Mouse (Mus musculus) erythroblast, embryonic 14.5 days (primary cell): ENCODE measurements around the gene Fga. TPM values are rescaled to one million over a fixed set of nuclear protein-coding genes. Genes with fewer than 3 reads are reported as not detected.
A peak's percentile ranks its signal among the peaks of the same experiment; 100 is the strongest.

Experiments used
- H3K27me3 ChIP-seq: 2 replicates; pipeline ENCODE4 v1.6.1; 2012; ENCODE audit warnings: inconsistent platforms; ENCODE audit not compliant: control insufficient read depth
- H3K36me3 ChIP-seq: 2 replicates; pipeline ENCODE4 v1.6.1; 2012; ENCODE audit warnings: mild to moderate bottlenecking, inconsistent platforms; ENCODE audit not compliant: control insufficient read depth
- H3K4me1 ChIP-seq: 2 replicates; pipeline ENCODE4 v1.6.1; 2012; ENCODE audit warnings: inconsistent platforms; ENCODE audit not compliant: control insufficient read depth
- H3K4me3 ChIP-seq: replicated peaks from 2 replicates; pipeline ENCODE3; 2012; ENCODE audit warnings: moderate library complexity, mild to moderate bottlenecking, inconsistent platforms
- H3K9me3 ChIP-seq: 2 replicates; pipeline ENCODE4 v1.6.1; 2012; ENCODE audit warnings: low read length, inconsistent platforms, mixed read lengths; ENCODE audit not compliant: control insufficient read depth
- GATA1 ChIP-seq: IDR thresholded peaks from 2 replicates; pipeline ENCODE4 v1.6.1; 2012; ENCODE audit warnings: low read length, inconsistent platforms, mixed read lengths
- TAL1 ChIP-seq: IDR thresholded peaks from 3 replicates; pipeline ENCODE4 v1.6.1; 2012; ENCODE audit warnings: low read length, inconsistent platforms, mixed read lengths
- polyA plus RNA-seq: library from polyadenylated mRNA; stranded (reverse); fragments of >175 nt; gene quantifications from 2 replicates; pipeline ENCODE4 v1.2.3, GENCODE M21; 2012

The Fga gene
- polyA plus RNA-seq, 1 experiment = 0.16 TPM

- Histone ChIP-seq H3K9me3 (no peaks in the 10 kb centered on the region), H3K36me3 (no peaks in the 10 kb centered on the region), H3K4me3 (no peak overlapping the region), H3K27me3 (no peaks in the 10 kb centered on the region), H3K4me1 (no peaks in the 10 kb centered on the region)
- TF ChIP-seq TAL1 = no peak
- no peak for TF ChIP-seq GATA1
Measured at GRCm38 (mm10) chr3:82999995-83000394, 25.9 kb upstream of the Fga start.

- TF ChIP-seq GATA1 (no peak), TAL1 (no peak)
- no peaks in the 10 kb centered on the region for H3K27me3 ChIP-seq
- no peak overlapping the region for H3K4me3 ChIP-seq
- no peaks in the 10 kb centered on the region for H3K9me3 ChIP-seq
- no peaks in the 10 kb centered on the region for H3K4me1 ChIP-seq
- no peaks in the 10 kb centered on the region for H3K36me3 ChIP-seq
Measured at GRCm38 (mm10) chr3:83002191-83002590, 23.7 kb upstream of the Fga start.

- no peaks in the 10 kb centered on the region for H3K36me3 ChIP-seq
- no peaks in the 10 kb centered on the region for H3K27me3 ChIP-seq
- no peak for TF ChIP-seq TAL1
- TF ChIP-seq GATA1 = no peak
- H3K9me3 ChIP-seq = no peaks in the 10 kb centered on the region
- no peak overlapping the region for H3K4me3 ChIP-seq
- no peaks in the 10 kb centered on the region for H3K4me1 ChIP-seq
Measured at GRCm38 (mm10) chr3:83003068-83003467, 22.8 kb upstream of the Fga start.

DNA sequence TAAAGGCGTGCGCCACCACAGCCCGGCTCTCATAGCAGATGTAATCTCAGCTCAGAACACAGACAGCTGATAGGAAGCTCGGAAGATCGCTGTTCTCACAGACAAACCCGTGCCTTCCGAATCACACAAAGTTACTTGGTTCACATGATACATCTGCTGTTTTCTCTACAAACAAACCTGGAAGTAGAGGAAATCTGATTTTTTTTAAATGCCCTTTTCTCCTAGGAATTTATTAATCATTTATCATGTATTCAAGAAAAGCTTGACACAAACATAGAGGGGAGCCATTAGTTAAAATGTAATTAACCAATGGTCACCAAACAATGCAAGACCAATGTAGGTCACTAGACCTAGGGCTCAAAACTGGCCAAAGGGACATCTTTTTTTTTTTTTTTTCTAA, 21.1 kb upstream of the Fga start:
- Histone ChIP-seq H3K4me3 (no peak overlapping the region), H3K9me3 (no peaks in the 10 kb centered on the region), H3K36me3 (no peaks in the 10 kb centered on the region), H3K4me1 (no peaks in the 10 kb centered on the region), H3K27me3 (no peaks in the 10 kb centered on the region)
- TF ChIP-seq GATA1 = no peak
- no peak for TF ChIP-seq TAL1

GRCm38 (mm10) chr3:83007557-83007956, 18.3 kb upstream of the Fga start, which contains the start of gene Fgg:
Gene Fgg, plus strand, starts transcription at chr3:83007724.
- Histone ChIP-seq H3K4me3 (peak within 1 kb of the TSS; percentile 19), H3K27me3 (no peaks in the 10 kb centered on the region), H3K9me3 (no peaks in the 10 kb centered on the region), H3K36me3 (no peaks in the 10 kb centered on the region; the same call in 1 of the 2 replicates), H3K4me1 (no peaks in the 10 kb centered on the region)
- no peak for TF ChIP-seq TAL1
- TF ChIP-seq GATA1 = no peak

GRCm38 (mm10) chr3:83010291-83010690, 15.6 kb upstream of the Fga start:
- Histone ChIP-seq H3K4me3 (peak overlapping the region; percentile 31), H3K4me1 (no peaks in the 10 kb centered on the region), H3K9me3 (no peaks in the 10 kb centered on the region), H3K36me3 (no peaks in the 10 kb centered on the region; the same call in 1 of the 2 replicates), H3K27me3 (no peaks in the 10 kb centered on the region)
- TF ChIP-seq TAL1 (no peak), GATA1 (no peak)

DNA sequence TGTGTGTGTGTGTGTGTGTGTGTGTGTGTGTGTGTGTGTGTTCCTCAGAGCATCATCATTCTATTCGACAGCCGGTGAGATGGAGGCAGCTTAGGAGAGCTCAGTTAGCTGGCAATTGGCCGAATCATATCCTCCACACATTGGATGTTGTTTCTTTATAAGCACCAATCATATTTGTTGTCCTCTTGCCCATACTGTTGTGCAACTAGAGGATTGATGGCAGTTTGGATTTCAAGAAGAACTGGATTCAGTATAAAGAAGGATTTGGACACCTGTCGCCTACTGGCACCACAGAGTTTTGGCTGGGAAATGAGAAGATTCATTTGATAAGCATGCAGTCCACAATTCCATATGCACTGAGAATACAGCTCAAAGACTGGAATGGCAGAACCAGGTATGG, 14.7 kb upstream of the Fga start:
- H3K4me3 ChIP-seq = no peak overlapping the region
- TF ChIP-seq GATA1 = no peak
- TF ChIP-seq TAL1 = no peak
- H3K36me3 ChIP-seq = no peaks in the 10 kb centered on the region; the same call in 1 of the 2 replicates
- no peaks in the 10 kb centered on the region for H3K9me3 ChIP-seq
- H3K27me3 ChIP-seq = no peaks in the 10 kb centered on the region
- no peaks in the 10 kb centered on the region for H3K4me1 ChIP-seq

- Histone ChIP-seq H3K27me3 (no peaks in the 10 kb centered on the region), H3K4me3 (no peak overlapping the region), H3K4me1 (no peaks in the 10 kb centered on the region), H3K36me3 (no peaks in the 10 kb centered on the region; the same call in 1 of the 2 replicates), H3K9me3 (no peaks in the 10 kb centered on the region)
- TF ChIP-seq TAL1 (no peak), GATA1 (no peak)
Measured at GRCm38 (mm10) chr3:83011565-83011964, 14.3 kb upstream of the Fga start.

- H3K4me1 ChIP-seq = no peaks in the 10 kb centered on the region
- no peaks in the 10 kb centered on the region for H3K27me3 ChIP-seq
- TF ChIP-seq TAL1 (no peak), GATA1 (no peak)
- no peaks in the 10 kb centered on the region; the same call in 1 of the 2 replicates for H3K36me3 ChIP-seq
- no peaks in the 10 kb centered on the region for H3K9me3 ChIP-seq
- no peak overlapping the region for H3K4me3 ChIP-seq
Measured at GRCm38 (mm10) chr3:83012636-83013035, 13.2 kb upstream of the Fga start.

DNA sequence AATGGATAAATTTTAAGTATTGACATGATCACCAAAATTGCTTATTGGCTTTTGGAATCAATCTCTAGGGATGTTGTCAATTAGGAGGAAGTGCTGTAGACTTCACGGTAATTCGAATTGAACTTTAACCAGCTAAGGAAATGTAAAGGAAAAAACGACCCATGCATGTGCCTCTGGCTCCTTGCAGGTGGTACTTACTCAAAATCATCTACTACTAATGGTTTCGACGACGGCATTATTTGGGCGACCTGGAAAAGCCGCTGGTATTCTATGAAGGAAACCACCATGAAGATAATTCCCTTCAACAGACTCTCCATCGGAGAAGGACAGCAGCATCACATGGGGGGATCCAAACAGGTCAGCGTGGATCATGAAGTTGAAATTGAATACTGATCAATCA, 11.9 kb upstream of the Fga start:
- H3K9me3 ChIP-seq = no peaks in the 10 kb centered on the region
- no peaks in the 10 kb centered on the region for H3K4me1 ChIP-seq
- H3K36me3 ChIP-seq = no peaks in the 10 kb centered on the region; the same call in 1 of the 2 replicates
- H3K27me3 ChIP-seq = no peaks in the 10 kb centered on the region
- TF ChIP-seq GATA1 (no peak), TAL1 (no peak)
- H3K4me3 ChIP-seq = no peak overlapping the region
